Mouse (Mus musculus) heart, embryonic 16.5 days (tissue): Measurements from ENCODE around the gene Zfp36l1. TPM values are rescaled to one million over a fixed set of nuclear protein-coding genes. Genes with fewer than 3 reads are reported as not detected.

ENCODE experiments used
- ATAC-seq: fragments of 200-750 bp; cut with Nextera tagmentation; replicated peaks from 2 replicates; pipeline ENCODE4 v1.8.0; 2017; ENCODE audit warnings: moderate number of reproducible peaks; ENCODE audit not compliant: insufficient read depth, low FRiP score; ENCODE audit errors: extremely low read depth
- H3K27ac ChIP-seq: fragments of 300-500 bp; sonication (generic); 2 replicates; pipeline ENCODE4 v1.5.1; 2014; ENCODE audit warnings: mild to moderate bottlenecking, low read length, control low read depth, moderate library complexity
- H3K27me3 ChIP-seq: fragments of 300-500 bp; sonication (generic); 2 replicates; pipeline ENCODE4 v1.6.1; 2014; ENCODE audit warnings: low read length, mixed read lengths; ENCODE audit not compliant: control insufficient read depth, insufficient read depth
- H3K36me3 ChIP-seq: fragments of 300-500 bp; sonication (generic); 2 replicates; pipeline ENCODE4 v1.6.1; 2014; ENCODE audit not compliant: control insufficient read depth, insufficient read depth
- H3K4me1 ChIP-seq: fragments of 300-500 bp; sonication (generic); 2 replicates; pipeline ENCODE4 v1.6.1; 2014; ENCODE audit warnings: low read length, mixed read lengths; ENCODE audit not compliant: control insufficient read depth, insufficient read depth
- H3K4me2 ChIP-seq: fragments of 300-500 bp; sonication (generic); 2 replicates; pipeline ENCODE4 v1.6.1; 2014; ENCODE audit warnings: low read depth, mild to moderate bottlenecking, control low read depth, low read length
- H3K4me3 ChIP-seq: fragments of 300-500 bp; sonication (generic); 2 replicates; pipeline ENCODE4 v1.5.1; 2014; ENCODE audit warnings: mild to moderate bottlenecking, control low read depth, low read length
- H3K9ac ChIP-seq: fragments of 300-500 bp; sonication (generic); 2 replicates; pipeline ENCODE4 v1.6.1; 2014; ENCODE audit warnings: low read length, control low read depth
- H3K9me3 ChIP-seq: fragments of 300-500 bp; sonication (generic); replicated peaks from 2 replicates; pipeline ENCODE4 v1.6.1; 2016; ENCODE audit warnings: low read length; ENCODE audit not compliant: control insufficient read depth
- WGBS: fragments of 180-500 bp; shearing (Covaris S2); extraction: QIAGEN DNeasy Blood & Tissue Kit; methylation state at CpG from one replicate; pipeline ENCODE4 v1.1.7; 2014; 5-methylcytosine and 5-hydroxymethylcytosine counted together
- polyA plus RNA-seq: library from polyadenylated mRNA; unstranded; fragments of >200 nt; fragmentation: Nextera tagmentation; extraction: Ambion mirVana; gene quantifications from 2 replicates; pipeline ENCODE4 v1.2.1, GENCODE M21; 2015

The Zfp36l1 gene
- polyA plus RNA-seq, 1 experiment from 2014 or later: 85.5 TPM

- no peak overlapping the region for H3K4me3 ChIP-seq
- H3K4me2 ChIP-seq: no peak overlapping the region
- H3K36me3 ChIP-seq: peaks cover 16% of the 10 kb centered on the region
- H3K27me3 ChIP-seq: no peaks in the 10 kb centered on the region
- no peak for ATAC-seq
- no peak overlapping the region for H3K27ac ChIP-seq
- WGBS: 74% methylated on average over 3 of the region's 3 CpGs
- H3K4me1 ChIP-seq: peaks cover 32% of the 10 kb centered on the region
- no peak overlapping the region for H3K9ac ChIP-seq
- H3K9me3 ChIP-seq: no peaks in the 10 kb centered on the region
Observed at GRCm38 (mm10) chr12:80124756-80125155, 11.9 kb upstream of the Zfp36l1 start.

GRCm38 (mm10) chr12:80124211-80124610, 11.4 kb upstream of the Zfp36l1 start:
- no peaks in the 10 kb centered on the region for H3K27me3 ChIP-seq
- peaks cover 26% of the 10 kb centered on the region for H3K4me1 ChIP-seq
- H3K4me2 ChIP-seq: no peak overlapping the region
- H3K4me3 ChIP-seq: no peak overlapping the region
- 78% methylated on average over 3 of the region's 3 CpGs for WGBS
- H3K9ac ChIP-seq: no peak overlapping the region
- no peak overlapping the region for H3K27ac ChIP-seq
- ATAC-seq: no peak
- H3K9me3 ChIP-seq: no peaks in the 10 kb centered on the region
- H3K36me3 ChIP-seq: peaks cover 18% of the 10 kb centered on the region

GRCm38 (mm10) chr12:80123227-80123803, 10.5 kb upstream of the Zfp36l1 start:
- H3K4me2 ChIP-seq: no peak overlapping the region
- ATAC-seq: peak; percentile 47; the same call in 1 of the 2 replicates
- H3K27me3 ChIP-seq: no peaks in the 10 kb centered on the region
- peak overlapping the region; percentile 54 for H3K27ac ChIP-seq
- H3K9me3 ChIP-seq: no peaks in the 10 kb centered on the region
- H3K4me3 ChIP-seq: no peak overlapping the region
- H3K36me3 ChIP-seq: peaks cover 18% of the 10 kb centered on the region
- 28% methylated on average over 4 of the region's 4 CpGs for WGBS
- peaks cover 25% of the 10 kb centered on the region for H3K4me1 ChIP-seq
- H3K9ac ChIP-seq: no peak overlapping the region

- WGBS: 76% methylated on average over 1 of the region's 1 CpGs
- Histone ChIP-seq H3K4me1 (peaks cover 31% of the 10 kb centered on the region), H3K4me2 (no peak overlapping the region), H3K36me3 (peaks cover 14% of the 10 kb centered on the region; the same call in 1 of the 2 replicates), H3K27ac (no peak overlapping the region; the same call in 1 of the 2 replicates), H3K4me3 (no peak overlapping the region), H3K27me3 (no peaks in the 10 kb centered on the region), H3K9ac (no peak overlapping the region), H3K9me3 (no peaks in the 10 kb centered on the region)
- no peak for ATAC-seq
Observed at GRCm38 (mm10) chr12:80121438-80121837, 8.6 kb upstream of the Zfp36l1 start.

- Histone ChIP-seq H3K9me3 (no peaks in the 10 kb centered on the region), H3K4me2 (no peak overlapping the region), H3K36me3 (peaks cover 10% of the 10 kb centered on the region; the same call in 1 of the 2 replicates), H3K27ac (no peak overlapping the region), H3K27me3 (no peaks in the 10 kb centered on the region), H3K4me1 (peaks cover 29% of the 10 kb centered on the region), H3K4me3 (no peak overlapping the region), H3K9ac (no peak overlapping the region)
- ATAC-seq: no peak
- WGBS: 89% methylated on average over 1 of the region's 1 CpGs
Observed at GRCm38 (mm10) chr12:80118588-80118987, 5.8 kb upstream of the Zfp36l1 start.

GRCm38 (mm10) chr12:80116206-80117112, 3.6 kb upstream of the Zfp36l1 start:
- Histone ChIP-seq H3K27ac (peak overlapping the region; percentile 100), H3K9me3 (no peaks in the 10 kb centered on the region), H3K27me3 (no peaks in the 10 kb centered on the region), H3K4me1 (peaks cover 11% of the 10 kb centered on the region), H3K4me2 (peak overlapping the region; percentile 85), H3K9ac (peak overlapping the region; percentile 84), H3K36me3 (peaks cover 10% of the 10 kb centered on the region; the same call in 1 of the 2 replicates), H3K4me3 (peak overlapping the region; percentile 70)
- no peak for ATAC-seq
- WGBS: 46% methylated on average over 18 of the region's 18 CpGs

GRCm38 (mm10) chr12:80115863-80116194, 3.0 kb upstream of the Zfp36l1 start:
- Histone ChIP-seq H3K9me3 (no peaks in the 10 kb centered on the region), H3K4me1 (peaks cover 11% of the 10 kb centered on the region), H3K36me3 (peaks cover 10% of the 10 kb centered on the region; the same call in 1 of the 2 replicates), H3K4me2 (peak overlapping the region; percentile 85), H3K27me3 (no peaks in the 10 kb centered on the region), H3K27ac (peak overlapping the region; percentile 100), H3K4me3 (peak overlapping the region; percentile 70), H3K9ac (peak overlapping the region; percentile 84)
- ATAC-seq: no peak
- under 1% methylated on average over 28 of the region's 30 CpGs for WGBS

- under 1% methylated on average over 61 of the region's 71 CpGs for WGBS
- peak; percentile 50 for ATAC-seq
- H3K27ac ChIP-seq: peak overlapping the region; percentile 100
- H3K4me3 ChIP-seq: peak overlapping the region; percentile 70
- no peaks in the 10 kb centered on the region for H3K9me3 ChIP-seq
- peaks cover 7% of the 10 kb centered on the region for H3K36me3 ChIP-seq
- no peaks in the 10 kb centered on the region for H3K27me3 ChIP-seq
- peak overlapping the region; percentile 84 for H3K9ac ChIP-seq
- peak overlapping the region; percentile 85 for H3K4me2 ChIP-seq
- peaks cover 11% of the 10 kb centered on the region for H3K4me1 ChIP-seq
Observed at GRCm38 (mm10) chr12:80115142-80115862, 2.5 kb upstream of the Zfp36l1 start.

GRCm38 (mm10) chr12:80114892-80115141, 2.0 kb upstream of the Zfp36l1 start:
- under 1% methylated on average over 8 of the region's 8 CpGs for WGBS
- ATAC-seq: no peak
- H3K4me2 ChIP-seq: peak overlapping the region; percentile 85

More at GRCm38 (mm10) chr12:80114892-80115141, 2.0 kb upstream of the Zfp36l1 start:
- H3K9me3 ChIP-seq: no peaks in the 10 kb centered on the region
- peaks cover 11% of the 10 kb centered on the region for H3K4me1 ChIP-seq
- peak overlapping the region; percentile 70 for H3K4me3 ChIP-seq
- H3K36me3 ChIP-seq: peaks cover 5% of the 10 kb centered on the region
- H3K9ac ChIP-seq: peak overlapping the region; percentile 84
- H3K27ac ChIP-seq: peak overlapping the region; percentile 100
- no peaks in the 10 kb centered on the region for H3K27me3 ChIP-seq
